Mouse (Mus musculus) adrenal gland, postnatal 0 days (tissue): ENCODE data around the gene Vwa5b1. TPM values are rescaled to one million over a fixed set of nuclear protein-coding genes. Genes with fewer than 3 reads are reported as not detected.

Experiments
- polyA plus RNA-seq: library from polyadenylated mRNA; unstranded; fragments of >200 nt; fragmentation: Nextera tagmentation; extraction: Ambion mirVana; gene quantifications from 2 replicates; pipeline ENCODE4 v1.2.1, GENCODE M21; 2015

Vwa5b1 gene
- 0.17 and 0.24 TPM in 2 replicates for polyA plus RNA-seq

GRCm38 (mm10) chr4:138635428-138636145 is at the start of gene Vwa5b1:
Gene Vwa5b1, minus strand, starts transcription at chr4:138635884.

Other genes starting within 250 kb of the Vwa5b1 start
- gene Fam43b, start 239.4 kb downstream of the Vwa5b1 start, polyA plus RNA-seq, result 0.46 and 1.1 TPM in 2 replicates
- 11.9 and 19.7 TPM in 2 replicates for gene Mul1, start 201.2 kb downstream of the Vwa5b1 start, polyA plus RNA-seq
- gene Camk2n1, start 181.6 kb downstream of the Vwa5b1 start, polyA plus RNA-seq, result 7.2 and 10.2 TPM in 2 replicates
- 1.3 TPM in 2 replicates for gene Pla2g2c, start 88.9 kb upstream of the Vwa5b1 start, polyA plus RNA-seq
- 0.61 and 1.2 TPM in 2 replicates for gene Ubxn10, start 101.3 kb upstream of the Vwa5b1 start, polyA plus RNA-seq
- 8.4 and 9.8 TPM in 2 replicates for gene Pla2g2f, start 121.7 kb upstream of the Vwa5b1 start, polyA plus RNA-seq
- gene Pla2g2d, start 139.9 kb upstream of the Vwa5b1 start, polyA plus RNA-seq, result 1.6 and 2.0 TPM in 2 replicates
- gene Pla2g5, start 227.6 kb upstream of the Vwa5b1 start, polyA plus RNA-seq, result 51.0 and 71.1 TPM in 2 replicates
- gene Gm13030, start 238.1 kb upstream of the Vwa5b1 start, polyA plus RNA-seq, result not detected in 2 replicates
- 0.50 TPM in 1 of 2 replicates, not detected in the other for gene Pla2g2e, start 242.1 kb upstream of the Vwa5b1 start, polyA plus RNA-seq